Mouse (Mus musculus) C2C12 (cell line): ENCODE measurements around the gene Phf24. TPM values are rescaled to one million over a fixed set of nuclear protein-coding genes. Genes with fewer than 3 reads are reported as not detected.

Source experiments
- H3K27me3 ChIP-seq: one replicate; pipeline ENCODE4 v1.6.1; 2011; ENCODE audit not compliant: control insufficient read depth, insufficient read depth, insufficient read length
- H3K36me3 ChIP-seq: one replicate; pipeline ENCODE4 v1.6.1; 2011; ENCODE audit not compliant: control insufficient read depth, insufficient read depth
- H3K4me3 ChIP-seq: one replicate; pipeline ENCODE4 v1.5.1; 2011; ENCODE audit warnings: mild to moderate bottlenecking, control low read depth; ENCODE audit not compliant: poor library complexity, insufficient read depth, severe bottlenecking
- H3K79me2 ChIP-seq: one replicate; pipeline ENCODE4 v1.6.1; 2011; ENCODE audit not compliant: control insufficient read depth, insufficient read depth
- H3K79me3 ChIP-seq: one replicate; pipeline ENCODE4 v1.6.1; 2011; ENCODE audit warnings: low read depth, control low read depth
- H3ac ChIP-seq: one replicate; pipeline ENCODE3; 2011; ENCODE audit warnings: low read depth; ENCODE audit not compliant: control insufficient read depth, insufficient read length
- CEBPB ChIP-seq: IDR thresholded peaks from one replicate; pipeline ENCODE4 v1.6.1; 2011; ENCODE audit warnings: low read depth, mild to moderate bottlenecking, control low read depth, moderate library complexity
- CTCF ChIP-seq: IDR thresholded peaks from one replicate; pipeline ENCODE4 v1.5.1; 2011; ENCODE audit not compliant: control insufficient read depth, insufficient read depth, insufficient read length
- FOSL1 ChIP-seq: IDR thresholded peaks from one replicate; pipeline ENCODE4 v1.8.0; 2011; ENCODE audit warnings: mild to moderate bottlenecking, low read length; ENCODE audit not compliant: poor library complexity, insufficient read depth, severe bottlenecking
- MAX ChIP-seq: IDR thresholded peaks from one replicate; pipeline ENCODE4 v1.6.1; 2011; ENCODE audit warnings: mild to moderate bottlenecking, control low read depth
- MYOD1 ChIP-seq: IDR thresholded peaks from one replicate; pipeline ENCODE4 v1.6.1; 2011; ENCODE audit warnings: low read depth; ENCODE audit not compliant: control insufficient read depth, insufficient read length
- MYOG ChIP-seq: IDR thresholded peaks from one replicate; pipeline ENCODE4 v1.6.1; 2011; ENCODE audit not compliant: control insufficient read depth, insufficient read length; ENCODE audit errors: extremely low read depth
- USF1 ChIP-seq: IDR thresholded peaks from one replicate; pipeline ENCODE4 v1.6.1; 2011; ENCODE audit warnings: low read depth, mild to moderate bottlenecking, control low read depth, moderate library complexity
- long read RNA-seq, 2 experiments: library from polyadenylated mRNA; unstranded; transcript quantifications; one replicate each; pipeline ENCODE4 v2.0.0; 2019 to 2020
- polyA plus RNA-seq: library from polyadenylated mRNA; unstranded; fragments of >200 nt; fragmentation: generic; extraction: Trizol; gene quantifications from one replicate; pipeline ENCODE4 v1.2.1, GENCODE M21; 2012; ENCODE audit warnings: missing spikeins

The Phf24 gene
- polyA plus RNA-seq, result not detected
- long read RNA-seq, experiment 1, result 0 reads
- long read RNA-seq, experiment 2, result 0 reads

DNA sequence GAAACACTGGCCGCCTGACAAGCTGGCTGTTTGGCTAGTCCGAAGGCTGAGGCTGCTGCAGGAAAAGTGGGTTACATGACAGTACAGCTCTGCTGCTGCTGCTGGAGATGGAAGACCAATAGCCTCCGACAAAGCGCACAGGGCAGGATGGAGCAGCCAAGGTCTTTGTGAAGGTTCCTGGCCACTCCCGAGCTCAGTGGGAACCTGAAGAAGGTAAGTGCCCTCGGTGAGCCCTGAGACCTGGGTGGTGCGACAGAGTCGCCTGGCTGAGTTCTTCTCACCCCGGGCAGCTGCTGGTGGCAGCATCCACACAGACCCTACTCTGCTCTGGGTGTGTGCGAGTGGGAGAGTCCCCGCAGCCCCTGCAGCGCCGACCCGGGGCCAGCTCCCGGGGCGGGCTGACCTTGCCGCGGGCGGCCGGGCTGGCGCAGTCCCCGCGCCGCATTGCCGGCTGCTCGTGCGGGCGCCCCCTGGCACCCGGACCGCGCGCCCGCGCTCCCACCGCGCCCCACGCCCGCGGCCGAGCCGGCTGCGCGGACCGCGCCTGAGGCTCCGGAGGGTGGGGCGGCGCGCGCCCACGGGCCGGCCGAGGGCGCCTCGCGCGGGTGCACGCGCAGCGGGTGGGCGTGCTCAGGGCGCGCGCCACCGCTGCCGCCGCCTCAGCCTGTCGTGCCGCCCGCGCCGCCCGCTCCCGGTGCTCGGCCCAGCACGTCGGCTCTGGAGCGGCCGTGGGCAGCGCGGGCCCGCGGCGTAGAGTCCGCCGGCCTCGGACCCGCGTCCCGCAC, at the start of gene Phf24:
TSS of gene Phf24 (plus strand) at position 44 of the 785 bp plus-strand sequence.
- no peaks in the 10 kb centered on the region for H3K79me3 ChIP-seq
- H3K36me3 ChIP-seq, result no peaks in the 10 kb centered on the region
- no peak within 1 kb of the TSS for H3ac ChIP-seq
- H3K79me2 ChIP-seq, result no peaks in the 10 kb centered on the region
- TF ChIP-seq MYOD1, result no peak
- no peak for TF ChIP-seq CEBPB
- no peak for TF ChIP-seq CTCF
- TF ChIP-seq FOSL1, result no peak
- no peak for TF ChIP-seq MAX
- no peak for TF ChIP-seq USF1
- no peak for TF ChIP-seq MYOG
- H3K4me3 ChIP-seq, result no peak within 1 kb of the TSS
- peaks cover 53% of the 10 kb centered on the region for H3K27me3 ChIP-seq

DNA sequence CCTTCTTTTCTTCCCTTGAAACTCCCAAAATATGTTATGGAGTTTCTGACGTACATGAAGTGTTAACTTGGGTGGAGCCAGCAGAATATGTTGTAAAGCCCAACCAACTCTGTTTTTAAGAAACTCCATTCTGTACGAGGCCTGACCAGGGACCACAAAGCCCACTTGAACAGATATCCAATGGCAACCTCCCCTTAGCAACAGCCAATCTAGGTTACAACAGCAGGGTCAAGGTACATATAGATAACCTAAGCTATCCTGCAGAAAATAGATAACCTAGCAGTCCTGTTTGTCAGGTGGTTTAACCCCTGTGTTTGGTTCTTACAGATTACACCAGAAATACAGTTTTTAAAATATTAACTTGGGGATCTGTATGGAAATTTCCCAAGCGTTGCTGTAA, 49.1 kb upstream of the Phf24 start:
- H3K36me3 ChIP-seq, result no peaks in the 10 kb centered on the region
- no peak overlapping the region for H3ac ChIP-seq
- no peak overlapping the region for H3K4me3 ChIP-seq
- no peaks in the 10 kb centered on the region for H3K79me2 ChIP-seq
- TF ChIP-seq FOSL1 (no peak), MAX (no peak), CEBPB (no peak), CTCF (no peak), MYOD1 (no peak), MYOG (no peak), USF1 (no peak)
- peaks cover 23% of the 10 kb centered on the region for H3K27me3 ChIP-seq
- H3K79me3 ChIP-seq, result no peaks in the 10 kb centered on the region

GRCm38 (mm10) chr4:42868193-42868592, 48.3 kb upstream of the Phf24 start:
- Histone ChIP-seq H3ac (no peak overlapping the region), H3K27me3 (peaks cover 28% of the 10 kb centered on the region), H3K79me2 (no peaks in the 10 kb centered on the region), H3K36me3 (no peaks in the 10 kb centered on the region), H3K79me3 (no peaks in the 10 kb centered on the region), H3K4me3 (no peak overlapping the region)
- TF ChIP-seq MAX (no peak), MYOG (no peak), USF1 (no peak), FOSL1 (no peak), CEBPB (no peak), CTCF (no peak), MYOD1 (no peak)

DNA sequence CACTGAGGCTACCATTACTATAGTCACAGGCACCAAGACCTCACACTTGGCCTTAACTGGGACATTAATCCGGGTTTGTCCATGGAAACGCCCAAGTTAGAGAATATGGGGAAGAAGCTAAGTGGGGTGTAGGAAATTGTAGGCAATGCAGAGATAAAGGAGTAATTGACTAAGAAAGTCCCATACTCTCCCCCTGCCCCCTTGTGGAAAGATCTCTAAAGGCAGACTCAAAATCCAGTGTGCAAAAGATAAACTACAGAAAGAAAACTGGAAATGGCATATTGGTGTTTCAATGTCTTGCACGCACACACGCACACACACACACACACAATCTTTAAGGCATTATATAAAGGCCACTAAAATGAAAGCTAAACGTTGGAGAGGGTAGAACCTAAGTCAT, 45.7 kb upstream of the Phf24 start:
- TF ChIP-seq CTCF, result no peak
- no peak for TF ChIP-seq MYOD1
- TF ChIP-seq MYOG, result no peak
- no peak for TF ChIP-seq CEBPB
- TF ChIP-seq USF1, result no peak
- Histone ChIP-seq H3K27me3 (peaks cover 37% of the 10 kb centered on the region), H3K79me2 (no peaks in the 10 kb centered on the region), H3ac (no peak overlapping the region), H3K36me3 (no peaks in the 10 kb centered on the region), H3K79me3 (no peaks in the 10 kb centered on the region), H3K4me3 (no peak overlapping the region)

GRCm38 (mm10) chr4:42872151-42872550, 44.3 kb upstream of the Phf24 start:
- Histone ChIP-seq H3K79me2 (no peaks in the 10 kb centered on the region), H3K4me3 (no peak overlapping the region), H3K79me3 (no peaks in the 10 kb centered on the region), H3K27me3 (peaks cover 41% of the 10 kb centered on the region), H3K36me3 (no peaks in the 10 kb centered on the region), H3ac (no peak overlapping the region)
- no peak for TF ChIP-seq FOSL1
- TF ChIP-seq MYOG, result no peak
- TF ChIP-seq CEBPB, result no peak
- TF ChIP-seq MYOD1, result no peak
- TF ChIP-seq CTCF, result no peak
- TF ChIP-seq USF1, result no peak
- TF ChIP-seq MAX, result no peak
